Mouse (Mus musculus) intestine, embryonic 16.5 days (tissue): ENCODE measurements around the gene Olfr1420. TPM values are rescaled to one million over a fixed set of nuclear protein-coding genes. Genes with fewer than 3 reads are reported as not detected.
"Not testable (repeated sequence)": the region's sequence is repeated elsewhere in the genome, so short reads cannot be mapped to it uniquely, and the experiment has no call there.

Experiments used
- ATAC-seq: fragments of 200-750 bp; cut with Nextera tagmentation; 2 replicates; pipeline ENCODE4 v1.8.0; 2017; ENCODE audit warnings: moderate TSS enrichment, moderate library complexity
- H3K27ac ChIP-seq: fragments of 300-500 bp; sonication (generic); 2 replicates; pipeline ENCODE4 v1.5.1; 2014; ENCODE audit warnings: mild to moderate bottlenecking, low read length
- H3K27me3 ChIP-seq: fragments of 300-500 bp; sonication (generic); replicated peaks from 2 replicates; pipeline ENCODE4 v1.6.1; 2014; ENCODE audit warnings: low read length, control low read depth, mixed read lengths; ENCODE audit not compliant: control insufficient read depth, insufficient read depth
- H3K36me3 ChIP-seq: fragments of 300-500 bp; sonication (generic); 2 replicates; pipeline ENCODE4 v1.6.1; 2014; ENCODE audit warnings: low read length, control low read depth; ENCODE audit not compliant: control insufficient read depth, insufficient read depth
- H3K4me1 ChIP-seq: fragments of 300-500 bp; sonication (generic); 2 replicates; pipeline ENCODE4 v1.6.1; 2014; ENCODE audit warnings: low read length, control low read depth, mixed read lengths; ENCODE audit not compliant: control insufficient read depth, insufficient read depth
- H3K4me2 ChIP-seq: fragments of 300-500 bp; sonication (generic); 2 replicates; pipeline ENCODE4 v1.6.1; 2014; ENCODE audit warnings: low read depth, low read length, control low read depth
- H3K4me3 ChIP-seq: fragments of 300-500 bp; sonication (generic); 2 replicates; pipeline ENCODE4 v1.5.1; 2014; ENCODE audit warnings: mild to moderate bottlenecking, low read length
- H3K9ac ChIP-seq: fragments of 300-500 bp; sonication (generic); 2 replicates; pipeline ENCODE4 v1.6.1; 2014; ENCODE audit warnings: low read depth, low read length
- H3K9me3 ChIP-seq: fragments of 300-500 bp; sonication (generic); 2 replicates; pipeline ENCODE4 v1.6.1; 2016; ENCODE audit warnings: low read length, control low read depth; ENCODE audit not compliant: control insufficient read depth
- whole genome bisulfite sequencing: fragments of 180-500 bp; shearing (Covaris S2); extraction: QIAGEN DNeasy Blood & Tissue Kit; methylation state at CpG from one replicate; pipeline ENCODE4 v1.1.7; 2014; 5-methylcytosine and 5-hydroxymethylcytosine counted together
- polyA plus RNA-seq: library from polyadenylated mRNA; unstranded; fragments of >200 nt; fragmentation: Nextera tagmentation; extraction: Ambion mirVana; gene quantifications from 2 replicates; pipeline ENCODE4 v1.2.1, GENCODE M21; 2015

Gene Olfr1420
- not detected in 2 replicates for polyA plus RNA-seq

DNA sequence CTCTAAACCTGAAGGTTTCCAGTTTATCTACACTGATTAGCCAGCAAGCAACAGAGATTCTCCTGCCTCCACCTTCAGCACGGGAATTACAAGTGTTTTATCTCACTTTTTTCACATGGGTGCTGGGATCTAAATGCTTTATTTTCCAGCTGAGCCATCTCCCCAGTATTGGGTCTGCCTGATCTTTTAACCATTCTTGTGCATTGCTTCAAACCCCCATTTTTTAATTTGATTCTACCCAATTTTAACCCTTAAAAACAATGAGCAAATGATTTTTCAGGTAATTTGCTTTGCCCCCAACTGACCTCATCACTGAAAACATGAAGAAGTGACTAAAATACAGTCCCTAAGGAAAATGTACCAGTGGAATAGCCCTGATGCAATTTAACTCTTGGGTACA lies at the start of gene Olfr1420:
Gene Olfr1420, plus strand, starts transcription at position 301 of the 400 bp plus-strand sequence.
- H3K4me3 ChIP-seq, result no peak within 1 kb of the TSS
- H3K27ac ChIP-seq, result no peak within 1 kb of the TSS
- no peak within 1 kb of the TSS for H3K4me2 ChIP-seq
- no peaks in the 10 kb centered on the region for H3K27me3 ChIP-seq
- WGBS, result 17% methylated on average over 1 of the region's 1 CpGs
- no peaks in the 10 kb centered on the region for H3K4me1 ChIP-seq
- ATAC-seq, result no peak
- H3K9ac ChIP-seq, result no peak within 1 kb of the TSS
- no peaks in the 10 kb centered on the region for H3K9me3 ChIP-seq
- no peaks in the 10 kb centered on the region for H3K36me3 ChIP-seq

- Histone ChIP-seq H3K27ac (no peak within 1 kb of the TSS), H3K9me3 (no peaks in the 10 kb centered on the region), H3K4me3 (no peak within 1 kb of the TSS), H3K27me3 (no peaks in the 10 kb centered on the region), H3K4me2 (no peak within 1 kb of the TSS), H3K4me1 (no peaks in the 10 kb centered on the region), H3K9ac (no peak within 1 kb of the TSS), H3K36me3 (no peaks in the 10 kb centered on the region)
- no peak for ATAC-seq
- 89% methylated on average over 4 of the region's 4 CpGs for WGBS
Measured at GRCm38 (mm10) chr19:11839119-11839518, 47.2 kb upstream of the Olfr1420 start, which contains the start of gene Olfr1417. Olfr1417 (minus strand) TSS chr19:11839219.

- WGBS, result 81% methylated on average over 4 of the region's 4 CpGs
- Histone ChIP-seq H3K4me2 (no peak overlapping the region), H3K27ac (no peak overlapping the region), H3K9ac (no peak overlapping the region), H3K27me3 (no peaks in the 10 kb centered on the region), H3K4me1 (no peaks in the 10 kb centered on the region), H3K9me3 (no peaks in the 10 kb centered on the region), H3K36me3 (no peaks in the 10 kb centered on the region), H3K4me3 (no peak overlapping the region)
- no peak for ATAC-seq
Measured at GRCm38 (mm10) chr19:11846333-11846732, 40.0 kb upstream of the Olfr1420 start.

GRCm38 (mm10) chr19:11852652-11853051 lies 33.7 kb upstream of the Olfr1420 start:
- H3K9me3 ChIP-seq, result no peaks in the 10 kb centered on the region
- no peak overlapping the region for H3K4me3 ChIP-seq
- H3K4me1 ChIP-seq, result no peaks in the 10 kb centered on the region
- no peak overlapping the region for H3K9ac ChIP-seq
- no peaks in the 10 kb centered on the region for H3K36me3 ChIP-seq
- ATAC-seq, result no peak
- no peaks in the 10 kb centered on the region for H3K27me3 ChIP-seq
- 68% methylated on average over 4 of the region's 4 CpGs for WGBS
- H3K4me2 ChIP-seq, result no peak overlapping the region
- no peak overlapping the region for H3K27ac ChIP-seq

- H3K9ac ChIP-seq, result no peak overlapping the region
- ATAC-seq, result no peak
- no peaks in the 10 kb centered on the region for H3K4me1 ChIP-seq
- H3K27me3 ChIP-seq, result no peaks in the 10 kb centered on the region
- no peak overlapping the region for H3K4me3 ChIP-seq
- 89% methylated on average over 2 of the region's 2 CpGs for WGBS
- H3K36me3 ChIP-seq, result no peaks in the 10 kb centered on the region
- no peak overlapping the region for H3K4me2 ChIP-seq
- H3K27ac ChIP-seq, result no peak overlapping the region
- no peaks in the 10 kb centered on the region for H3K9me3 ChIP-seq
Measured at GRCm38 (mm10) chr19:11854821-11855220, 31.5 kb upstream of the Olfr1420 start.

GRCm38 (mm10) chr19:11856506-11856905 lies 29.9 kb upstream of the Olfr1420 start:
- no peak for ATAC-seq
- H3K27ac ChIP-seq, result no peak overlapping the region
- no peaks in the 10 kb centered on the region for H3K4me1 ChIP-seq
- H3K4me2 ChIP-seq, result no peak overlapping the region
- H3K9ac ChIP-seq, result no peak overlapping the region
- 76% methylated on average over 6 of the region's 6 CpGs for WGBS
- no peaks in the 10 kb centered on the region for H3K36me3 ChIP-seq
- H3K4me3 ChIP-seq, result no peak overlapping the region
- no peaks in the 10 kb centered on the region for H3K27me3 ChIP-seq
- no peaks in the 10 kb centered on the region for H3K9me3 ChIP-seq

GRCm38 (mm10) chr19:11860966-11861365 lies 25.4 kb upstream of the Olfr1420 start, which contains the start of gene Olfr1418:
Olfr1418 (minus strand) TSS chr19:11861066.
- WGBS, result 92% methylated on average over 1 of the region's 1 CpGs
- Histone ChIP-seq H3K4me1 (no peaks in the 10 kb centered on the region), H3K9ac (no peak within 1 kb of the TSS), H3K36me3 (no peaks in the 10 kb centered on the region), H3K4me2 (no peak within 1 kb of the TSS), H3K9me3 (no peaks in the 10 kb centered on the region), H3K27me3 (no peaks in the 10 kb centered on the region), H3K27ac (no peak within 1 kb of the TSS), H3K4me3 (no peak within 1 kb of the TSS)
- ATAC-seq, result no peak

- no peaks in the 10 kb centered on the region for H3K27me3 ChIP-seq
- no peaks in the 10 kb centered on the region for H3K9me3 ChIP-seq
- H3K27ac ChIP-seq, result no peak overlapping the region
- H3K9ac ChIP-seq, result no peak overlapping the region
- no peak overlapping the region for H3K4me2 ChIP-seq
- whole genome bisulfite sequencing, result 70% methylated on average over 2 of the region's 2 CpGs
- no peak for ATAC-seq
- no peaks in the 10 kb centered on the region for H3K4me1 ChIP-seq
- H3K36me3 ChIP-seq, result no peaks in the 10 kb centered on the region
- H3K4me3 ChIP-seq, result no peak overlapping the region
Measured at GRCm38 (mm10) chr19:11867837-11868236, 18.5 kb upstream of the Olfr1420 start.

- H3K27ac ChIP-seq, result no peak within 1 kb of the TSS
- no peaks in the 10 kb centered on the region for H3K9me3 ChIP-seq
- H3K9ac ChIP-seq, result no peak within 1 kb of the TSS
- no peak within 1 kb of the TSS for H3K4me3 ChIP-seq
- H3K4me1 ChIP-seq, result no peaks in the 10 kb centered on the region
- H3K27me3 ChIP-seq, result no peaks in the 10 kb centered on the region
- 53% methylated on average over 1 of the region's 1 CpGs for WGBS
- no peak within 1 kb of the TSS for H3K4me2 ChIP-seq
- no peak for ATAC-seq
- H3K36me3 ChIP-seq, result no peaks in the 10 kb centered on the region
Measured at GRCm38 (mm10) chr19:11875006-11875405, 11.4 kb upstream of the Olfr1420 start, which contains the start of gene Olfr1419. Olfr1419 (minus strand) TSS chr19:11875106.

GRCm38 (mm10) chr19:11878404-11878803 lies 8.0 kb upstream of the Olfr1420 start:
- H3K4me3 ChIP-seq, H3K27me3 ChIP-seq, H3K4me2 ChIP-seq, H3K27ac ChIP-seq, H3K4me1 ChIP-seq, H3K36me3 ChIP-seq, H3K9me3 ChIP-seq, H3K9ac ChIP-seq, ATAC-seq: not testable (repeated sequence)
- 62% methylated on average over 22 of the region's 22 CpGs for WGBS
